Mouse (Mus musculus): Measurements from ENCODE around the gene Cipc. TPM values are rescaled to one million over a fixed set of nuclear protein-coding genes. Genes with fewer than 3 reads are reported as not detected.

The Cipc gene
- total and polyA plus RNA-seq, 3 experiments: 42.7 to 89.5 (median 70.0) TPM

DNA sequence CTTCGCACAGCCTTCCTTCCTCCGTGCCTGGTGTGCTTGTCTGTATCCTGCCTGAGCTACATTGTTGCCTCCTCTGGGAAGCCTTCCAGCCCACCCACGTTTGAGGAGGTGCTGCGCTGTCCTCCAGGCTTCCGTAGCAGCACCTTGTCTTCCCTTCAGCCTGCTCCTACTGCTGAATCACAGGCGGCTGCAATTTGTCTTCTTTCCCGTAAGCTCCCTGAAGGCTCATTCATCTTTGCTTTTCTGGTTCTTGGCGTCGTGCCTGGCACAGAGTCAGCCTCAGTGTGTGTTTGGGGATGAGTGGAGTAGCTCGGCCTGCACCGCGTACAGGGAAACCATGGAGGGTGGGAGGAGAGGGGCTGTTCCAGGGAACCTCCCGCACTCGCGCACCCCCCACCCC lies 31.0 kb downstream of the Cipc start:
- peaks cover 27% of the 10 kb centered on the region for H3K4me1 ChIP-seq (ENCODE audit: insufficient read depth, low read depth, low read length)
- no peak for TF ChIP-seq GATA2 (IDR thresholded peaks at IDR 0.05; ENCODE audit: borderline replicate concordance, low read depth, low read length)
- TF ChIP-seq GATA1 (IDR thresholded peaks at IDR 0.05; ENCODE audit: borderline replicate concordance, low read length): no peak
- TF ChIP-seq TAL1 (conservative IDR thresholded peaks at IDR 0.05; ENCODE audit: low read depth, low read length): no peak
- no peak for TF ChIP-seq CTCF (IDR thresholded peaks at IDR 0.05; ENCODE audit: low read depth, low read length)
- no peak for TF ChIP-seq POLR2AphosphoS5 (IDR thresholded peaks at IDR 0.05; ENCODE audit: insufficient replicate concordance, low read depth, low read length)
- no peak for DNase-seq (ENCODE audit: low spot score)
- H3K9me3 ChIP-seq (replicated peaks): no peaks in the 10 kb centered on the region
- no peak overlapping the region for H3K4me3 ChIP-seq (ENCODE audit: low read depth, low read length)
- no peaks in the 10 kb centered on the region for H3K36me3 ChIP-seq (replicated peaks)
- H3K27me3 ChIP-seq (ENCODE audit: insufficient read depth, low read length): peaks cover 45% of the 10 kb centered on the region
- ATAC-seq (ENCODE audit: extremely low read depth, insufficient number of reproducible peaks, low FRiP score, poor library complexity, severe bottlenecking): no peak

DNA sequence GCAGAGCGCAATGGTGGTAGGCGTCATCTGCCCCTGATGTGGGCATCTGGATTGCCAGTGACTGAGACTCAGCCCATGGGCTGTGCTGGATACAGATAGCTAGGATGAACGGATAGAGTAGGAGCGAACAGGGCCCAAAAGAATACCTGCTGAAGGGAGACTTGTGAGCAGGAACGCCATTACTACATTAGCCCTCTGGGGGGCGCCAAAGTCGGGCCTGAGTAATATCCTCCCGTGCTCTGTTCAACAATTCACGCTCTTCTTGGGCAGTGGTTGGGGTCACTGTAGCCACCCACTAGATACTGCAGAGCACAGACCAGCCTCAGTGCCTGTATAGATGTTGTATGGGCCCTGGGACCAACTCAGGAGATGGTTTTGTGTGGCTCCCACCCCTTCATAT lies 34.3 kb downstream of the Cipc start:
- ATAC-seq (ENCODE audit: extremely low read depth, insufficient number of reproducible peaks, low FRiP score, poor library complexity, severe bottlenecking) (no peak), DNase-seq (ENCODE audit: low spot score) (no peak)
- Histone ChIP-seq H3K9me3 (replicated peaks) (no peaks in the 10 kb centered on the region), H3K4me3 (ENCODE audit: low read depth, low read length) (no peak overlapping the region), H3K4me1 (ENCODE audit: insufficient read depth, low read depth, low read length) (peaks cover 4% of the 10 kb centered on the region; the same call in 1 of the 2 replicates), H3K27me3 (ENCODE audit: insufficient read depth, low read length) (peaks cover 44% of the 10 kb centered on the region), H3K36me3 (replicated peaks) (no peaks in the 10 kb centered on the region)
- TF ChIP-seq POLR2AphosphoS5 (IDR thresholded peaks at IDR 0.05; ENCODE audit: insufficient replicate concordance, low read depth, low read length) (no peak), CTCF (IDR thresholded peaks at IDR 0.05; ENCODE audit: low read depth, low read length) (peak; percentile 71)

DNA sequence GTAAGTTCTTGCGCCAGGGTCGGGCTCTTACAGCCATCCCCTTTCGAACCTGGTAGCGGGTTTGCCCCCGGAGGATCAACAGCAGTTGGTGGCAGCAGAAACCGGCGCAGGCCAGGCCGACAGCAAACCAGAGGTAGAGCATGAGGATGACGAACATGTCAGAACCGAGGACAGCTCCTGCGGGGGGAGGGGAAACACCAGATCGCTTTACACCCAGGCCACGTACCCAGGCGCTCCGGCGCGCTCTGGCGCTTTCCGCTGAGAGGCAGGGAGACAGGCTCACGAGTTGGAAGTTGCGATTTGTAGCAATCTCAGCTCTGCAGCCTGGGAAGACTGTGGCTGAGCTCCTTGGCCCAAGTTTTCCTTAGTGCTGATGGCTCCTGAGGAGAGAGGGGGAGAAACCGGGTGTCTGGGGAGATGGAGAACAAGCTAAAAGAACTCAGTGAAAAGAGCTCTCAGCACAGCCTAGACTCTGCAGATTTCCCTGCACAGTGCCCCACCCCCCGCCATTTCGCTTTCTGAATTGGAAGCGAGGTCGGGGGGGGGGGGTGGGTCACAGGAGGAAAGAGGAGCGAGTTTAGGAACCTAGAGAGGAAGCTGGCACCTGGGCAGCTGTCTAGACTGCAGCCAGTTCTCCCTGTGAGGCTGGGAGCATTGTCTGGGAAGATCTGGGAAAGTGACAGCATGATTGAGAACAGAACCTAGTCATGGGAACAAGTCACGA lies 36.8 kb downstream of the Cipc start:
- ATAC-seq (ENCODE audit: extremely low read depth, insufficient number of reproducible peaks, low FRiP score, poor library complexity, severe bottlenecking): no peak
- TF ChIP-seq TAL1 (conservative IDR thresholded peaks at IDR 0.05; ENCODE audit: low read depth, low read length) (no peak), GATA1 (IDR thresholded peaks at IDR 0.05; ENCODE audit: borderline replicate concordance, low read length) (no peak), GATA2 (IDR thresholded peaks at IDR 0.05; ENCODE audit: borderline replicate concordance, low read depth, low read length) (no peak), POLR2AphosphoS5 (IDR thresholded peaks at IDR 0.05; ENCODE audit: insufficient replicate concordance, low read depth, low read length) (no peak), CTCF (IDR thresholded peaks at IDR 0.05; ENCODE audit: low read depth, low read length) (no peak)
- Histone ChIP-seq H3K9me3 (replicated peaks) (no peaks in the 10 kb centered on the region), H3K4me3 (ENCODE audit: low read depth, low read length) (no peak overlapping the region), H3K4me1 (ENCODE audit: insufficient read depth, low read depth, low read length) (no peaks in the 10 kb centered on the region), H3K36me3 (replicated peaks) (no peaks in the 10 kb centered on the region), H3K27me3 (ENCODE audit: insufficient read depth, low read length) (peaks cover 40% of the 10 kb centered on the region)
- no peak for DNase-seq (ENCODE audit: low spot score)

DNA sequence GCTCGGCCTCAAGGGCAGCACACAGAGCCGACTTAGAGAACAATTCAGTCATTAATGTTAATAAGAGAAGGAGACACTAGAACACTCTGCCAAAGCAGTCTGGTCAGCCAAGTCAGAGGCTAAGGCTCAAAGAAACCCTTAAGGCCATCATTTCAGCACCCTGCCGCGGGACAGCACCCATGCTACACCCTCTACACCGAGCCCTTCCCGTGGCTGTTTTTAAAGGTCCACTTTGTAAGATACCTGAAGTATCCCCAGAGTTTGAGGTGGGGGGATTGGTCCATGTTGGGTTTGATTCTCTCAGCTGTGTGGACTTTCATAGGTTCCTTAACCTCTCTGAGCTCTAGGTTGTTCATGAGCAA lies 37.3 kb downstream of the Cipc start:
- no peaks in the 10 kb centered on the region for H3K36me3 ChIP-seq (replicated peaks)
- H3K4me3 ChIP-seq (ENCODE audit: low read depth, low read length): no peak overlapping the region
- H3K9me3 ChIP-seq (replicated peaks): no peaks in the 10 kb centered on the region
- H3K4me1 ChIP-seq (ENCODE audit: insufficient read depth, low read depth, low read length): no peaks in the 10 kb centered on the region
- DNase-seq (ENCODE audit: low spot score) (peak; percentile 67), ATAC-seq (ENCODE audit: extremely low read depth, insufficient number of reproducible peaks, low FRiP score, poor library complexity, severe bottlenecking) (0 out of 2 replicates have a peak, but pooled peaks have one; percentile 18)
- TF ChIP-seq CTCF (IDR thresholded peaks at IDR 0.05; ENCODE audit: low read depth, low read length) (no peak), POLR2AphosphoS5 (IDR thresholded peaks at IDR 0.05; ENCODE audit: insufficient replicate concordance, low read depth, low read length) (no peak), TAL1 (conservative IDR thresholded peaks at IDR 0.05; ENCODE audit: low read depth, low read length) (no peak), GATA2 (IDR thresholded peaks at IDR 0.05; ENCODE audit: borderline replicate concordance, low read depth, low read length) (no peak)
- peaks cover 36% of the 10 kb centered on the region for H3K27me3 ChIP-seq (ENCODE audit: insufficient read depth, low read length)

DNA sequence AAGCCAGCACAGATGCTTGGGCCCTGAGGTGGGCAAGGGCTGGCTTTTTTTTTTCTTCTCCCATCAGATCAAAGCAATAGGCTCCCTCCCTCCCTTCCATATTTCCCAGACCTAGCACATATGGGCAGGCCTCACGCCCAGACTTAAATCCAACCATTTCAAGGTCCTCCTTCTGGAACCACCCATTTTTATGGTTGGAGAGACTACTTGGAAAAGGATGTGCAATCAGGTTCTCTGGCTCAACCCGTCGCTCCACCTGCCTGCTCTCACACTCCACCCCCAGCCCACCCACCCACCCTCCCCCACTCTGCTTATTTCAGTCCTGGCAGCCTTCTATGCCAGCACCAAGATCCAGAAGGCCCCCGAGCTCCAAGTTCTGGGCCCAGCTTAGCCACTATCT lies 39.7 kb downstream of the Cipc start:
- Histone ChIP-seq H3K27me3 (ENCODE audit: insufficient read depth, low read length) (peaks cover 20% of the 10 kb centered on the region; the same call in 1 of the 2 replicates), H3K36me3 (replicated peaks) (no peaks in the 10 kb centered on the region), H3K9me3 (replicated peaks) (no peaks in the 10 kb centered on the region), H3K4me3 (ENCODE audit: low read depth, low read length) (no peak overlapping the region), H3K4me1 (ENCODE audit: insufficient read depth, low read depth, low read length) (no peaks in the 10 kb centered on the region)
- TF ChIP-seq GATA2 (IDR thresholded peaks at IDR 0.05; ENCODE audit: borderline replicate concordance, low read depth, low read length) (no peak), GATA1 (IDR thresholded peaks at IDR 0.05; ENCODE audit: borderline replicate concordance, low read length) (no peak), CTCF (IDR thresholded peaks at IDR 0.05; ENCODE audit: low read depth, low read length) (no peak), TAL1 (conservative IDR thresholded peaks at IDR 0.05; ENCODE audit: low read depth, low read length) (no peak), POLR2AphosphoS5 (IDR thresholded peaks at IDR 0.05; ENCODE audit: insufficient replicate concordance, low read depth, low read length) (no peak)
- no peak for DNase-seq (ENCODE audit: low spot score)
- ATAC-seq (ENCODE audit: extremely low read depth, insufficient number of reproducible peaks, low FRiP score, poor library complexity, severe bottlenecking): no peak

DNA sequence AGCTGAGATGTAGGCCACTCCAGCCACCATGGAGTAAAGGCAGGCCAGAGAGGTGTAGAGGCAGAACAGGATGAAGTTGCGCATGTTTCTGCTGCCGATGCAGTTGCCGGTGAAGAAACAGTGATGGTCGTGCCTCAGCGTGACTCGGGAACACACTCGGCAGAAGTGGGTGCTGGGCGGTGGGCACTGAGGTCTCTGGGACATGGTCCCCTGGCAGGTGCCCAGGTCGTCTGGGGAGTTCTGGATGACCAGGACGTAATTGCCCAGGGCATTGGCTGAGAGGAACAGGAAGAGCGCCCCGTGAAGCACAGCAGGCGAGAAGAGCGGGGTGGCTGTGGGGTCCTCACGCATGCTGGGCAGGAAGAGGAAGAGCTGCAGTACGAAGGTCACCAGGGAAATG lies 41.4 kb downstream of the Cipc start:
- Histone ChIP-seq H3K9me3 (replicated peaks) (no peaks in the 10 kb centered on the region), H3K4me1 (ENCODE audit: insufficient read depth, low read depth, low read length) (no peaks in the 10 kb centered on the region), H3K27me3 (ENCODE audit: insufficient read depth, low read length) (peaks cover 17% of the 10 kb centered on the region; the same call in 1 of the 2 replicates), H3K36me3 (replicated peaks) (no peaks in the 10 kb centered on the region), H3K4me3 (ENCODE audit: low read depth, low read length) (no peak overlapping the region)
- ATAC-seq (ENCODE audit: extremely low read depth, insufficient number of reproducible peaks, low FRiP score, poor library complexity, severe bottlenecking) (no peak), DNase-seq (ENCODE audit: low spot score) (no peak)
- TF ChIP-seq GATA1 (IDR thresholded peaks at IDR 0.05; ENCODE audit: borderline replicate concordance, low read length) (no peak), GATA2 (IDR thresholded peaks at IDR 0.05; ENCODE audit: borderline replicate concordance, low read depth, low read length) (no peak), CTCF (IDR thresholded peaks at IDR 0.05; ENCODE audit: low read depth, low read length) (no peak), POLR2AphosphoS5 (IDR thresholded peaks at IDR 0.05; ENCODE audit: insufficient replicate concordance, low read depth, low read length) (no peak), TAL1 (conservative IDR thresholded peaks at IDR 0.05; ENCODE audit: low read depth, low read length) (no peak)
